Mouse (Mus musculus) liver, adult 2 months (tissue): ENCODE results near the gene Plcl1.

Experiments used
- CTCF ChIP-seq: fragments of 200-500 bp; IDR thresholded peaks from 2 replicates; pipeline ENCODE4 v1.5.1; 2011; ENCODE audit warnings: low read depth, low read length, control low read depth
- POLR2A ChIP-seq: fragments of 200-500 bp; IDR thresholded peaks from 2 replicates; pipeline ENCODE4 v1.6.1; 2011; ENCODE audit warnings: low read length, control low read depth; ENCODE audit not compliant: insufficient read depth; ENCODE audit errors: extremely low read depth

GRCm38 (mm10) chr1:55585441-55585840 lies 179.7 kb downstream of the Plcl1 start:
- TF ChIP-seq POLR2A, result no peak
- TF ChIP-seq CTCF, result no peak
